Mouse (Mus musculus) testis, adult 2 months (tissue): ENCODE results near the gene Tgfbr2.

Experiments
- CTCF ChIP-seq: fragments of 200-500 bp; IDR thresholded peaks from 2 replicates; pipeline ENCODE4 v1.5.1; 2012; ENCODE audit warnings: low read depth, mild to moderate bottlenecking, inconsistent platforms, low read length, moderate library complexity; ENCODE audit not compliant: control insufficient read depth, insufficient read depth, insufficient replicate concordance
- POLR2A ChIP-seq: fragments of 200-500 bp; IDR thresholded peaks from 2 replicates; pipeline ENCODE4 v1.6.1; 2012; ENCODE audit warnings: low read depth, mild to moderate bottlenecking, inconsistent platforms, low read length, moderate library complexity; ENCODE audit not compliant: control insufficient read depth

- TF ChIP-seq CTCF (no peak), POLR2A (no peak)
Measured at GRCm38 (mm10) chr9:116122969-116123589, 52.1 kb downstream of the Tgfbr2 start.
